Mouse (Mus musculus): ENCODE measurements around the gene Gnai3. TPM values are rescaled to one million over a fixed set of nuclear protein-coding genes. Genes with fewer than 3 reads are reported as not detected.

Gnai3 gene
- polyA plus RNA-seq, 1 experiment from 2014 or later, result 112 TPM

- Histone ChIP-seq H3K27me3 (ENCODE audit: control insufficient read depth, insufficient read depth, low read length) (no peaks in the 10 kb centered on the region), H3K4me3 (ENCODE audit: low read depth, low read length) (no peak overlapping the region), H3K9ac (ENCODE audit: low read length) (no peak overlapping the region), H3K36me3 (ENCODE audit: control insufficient read depth, insufficient read depth, low read length) (no peaks in the 10 kb centered on the region), H3K9me3 (ENCODE audit: control insufficient read depth, low read length) (no peaks in the 10 kb centered on the region), H3K4me1 (replicated peaks; ENCODE audit: control insufficient read depth, insufficient read depth) (no peaks in the 10 kb centered on the region; the same call in 1 of the 2 replicates), H3K4me2 (replicated peaks; ENCODE audit: low read depth) (no peak overlapping the region), H3K27ac (replicated peaks) (no peak overlapping the region)
- peak; percentile 98 for TF ChIP-seq CTCF (IDR thresholded peaks at IDR 0.05; ENCODE audit: low read depth)
- no peak for TF ChIP-seq EP300 (optimal IDR thresholded peaks at IDR 0.05)
- DNase-seq (ENCODE audit: low spot score), result peak; percentile 92
- WGBS, result 61% methylated on average over 11 of the region's 11 CpGs
- peak; percentile 73 for ATAC-seq (ENCODE audit: low FRiP score, low TSS enrichment)
These were observed 1.7 kb upstream of the Gnai3 start for GRCm38 (mm10) chr3:108147386-108148235.

GRCm38 (mm10) chr3:108146671-108147070 lies 725 bp upstream of the Gnai3 start:
- H3K27ac ChIP-seq (replicated peaks), result no peak overlapping the region
- peak overlapping the region; percentile 95; the same call in 1 of the 2 replicates for H3K9ac ChIP-seq (ENCODE audit: low read length)
- H3K27me3 ChIP-seq (ENCODE audit: control insufficient read depth, insufficient read depth, low read length), result no peaks in the 10 kb centered on the region
- WGBS, result 47% methylated on average over 5 of the region's 5 CpGs
- H3K9me3 ChIP-seq (ENCODE audit: control insufficient read depth, low read length), result no peaks in the 10 kb centered on the region
- peak overlapping the region; percentile 98 for H3K4me3 ChIP-seq (ENCODE audit: low read depth, low read length)
- ATAC-seq (ENCODE audit: low FRiP score, low TSS enrichment) (no peak), DNase-seq (ENCODE audit: low spot score) (no peak)
- H3K4me1 ChIP-seq (replicated peaks; ENCODE audit: control insufficient read depth, insufficient read depth), result no peaks in the 10 kb centered on the region; the same call in 1 of the 2 replicates
- H3K36me3 ChIP-seq (ENCODE audit: control insufficient read depth, insufficient read depth, low read length), result no peaks in the 10 kb centered on the region
- no peak for TF ChIP-seq EP300 (optimal IDR thresholded peaks at IDR 0.05)
- TF ChIP-seq CTCF (IDR thresholded peaks at IDR 0.05; ENCODE audit: low read depth), result no peak
- H3K4me2 ChIP-seq (replicated peaks; ENCODE audit: low read depth), result peak overlapping the region; percentile 76

GRCm38 (mm10) chr3:108140786-108141185 lies 5.2 kb downstream of the Gnai3 start:
- Histone ChIP-seq H3K36me3 (ENCODE audit: control insufficient read depth, insufficient read depth, low read length) (no peaks in the 10 kb centered on the region), H3K4me3 (ENCODE audit: low read depth, low read length) (no peak overlapping the region), H3K4me2 (replicated peaks; ENCODE audit: low read depth) (no peak overlapping the region), H3K9ac (ENCODE audit: low read length) (no peak overlapping the region), H3K4me1 (replicated peaks; ENCODE audit: control insufficient read depth, insufficient read depth) (no peaks in the 10 kb centered on the region; the same call in 1 of the 2 replicates), H3K27ac (replicated peaks) (no peak overlapping the region), H3K27me3 (ENCODE audit: control insufficient read depth, insufficient read depth, low read length) (no peaks in the 10 kb centered on the region), H3K9me3 (ENCODE audit: control insufficient read depth, low read length) (no peaks in the 10 kb centered on the region)
- 82% methylated on average over 4 of the region's 4 CpGs for WGBS
- DNase-seq (ENCODE audit: low spot score) (no peak), ATAC-seq (ENCODE audit: low FRiP score, low TSS enrichment) (no peak)
- no peak for TF ChIP-seq CTCF (IDR thresholded peaks at IDR 0.05; ENCODE audit: low read depth)
- no peak for TF ChIP-seq EP300 (optimal IDR thresholded peaks at IDR 0.05)

- H3K9me3 ChIP-seq (ENCODE audit: control insufficient read depth, low read length), result no peaks in the 10 kb centered on the region
- H3K27me3 ChIP-seq (ENCODE audit: control insufficient read depth, insufficient read depth, low read length), result no peaks in the 10 kb centered on the region
- WGBS, result 63% methylated on average over 1 of the region's 1 CpGs
- no peak for TF ChIP-seq CTCF (IDR thresholded peaks at IDR 0.05; ENCODE audit: low read depth)
- no peak for TF ChIP-seq EP300 (optimal IDR thresholded peaks at IDR 0.05)
- H3K27ac ChIP-seq (replicated peaks), result no peak overlapping the region
- H3K36me3 ChIP-seq (ENCODE audit: control insufficient read depth, insufficient read depth, low read length), result no peaks in the 10 kb centered on the region
- DNase-seq (ENCODE audit: low spot score), result no peak
- ATAC-seq (ENCODE audit: low FRiP score, low TSS enrichment), result no peak
- no peak overlapping the region for H3K9ac ChIP-seq (ENCODE audit: low read length)
- no peak overlapping the region for H3K4me2 ChIP-seq (replicated peaks; ENCODE audit: low read depth)
- H3K4me3 ChIP-seq (ENCODE audit: low read depth, low read length), result no peak overlapping the region
- H3K4me1 ChIP-seq (replicated peaks; ENCODE audit: control insufficient read depth, insufficient read depth), result no peaks in the 10 kb centered on the region
These were observed 6.8 kb downstream of the Gnai3 start for GRCm38 (mm10) chr3:108139113-108139512.

- WGBS, result 80% methylated on average over 11 of the region's 11 CpGs
- no peaks in the 10 kb centered on the region for H3K27me3 ChIP-seq (ENCODE audit: control insufficient read depth, insufficient read depth, low read length)
- 0 out of 2 replicates have a peak, but pooled peaks cover 2% of the 10 kb centered on the region for H3K4me1 ChIP-seq (replicated peaks; ENCODE audit: control insufficient read depth, insufficient read depth)
- no peak overlapping the region for H3K4me2 ChIP-seq (replicated peaks; ENCODE audit: low read depth)
- DNase-seq (ENCODE audit: low spot score) (no peak), ATAC-seq (ENCODE audit: low FRiP score, low TSS enrichment) (no peak)
- H3K9ac ChIP-seq (ENCODE audit: low read length), result no peak overlapping the region
- H3K4me3 ChIP-seq (ENCODE audit: low read depth, low read length), result no peak overlapping the region
- TF ChIP-seq CTCF (IDR thresholded peaks at IDR 0.05; ENCODE audit: low read depth) (no peak), EP300 (optimal IDR thresholded peaks at IDR 0.05) (no peak)
- no peak overlapping the region for H3K27ac ChIP-seq (replicated peaks)
- no peaks in the 10 kb centered on the region for H3K36me3 ChIP-seq (ENCODE audit: control insufficient read depth, insufficient read depth, low read length)
- no peaks in the 10 kb centered on the region for H3K9me3 ChIP-seq (ENCODE audit: control insufficient read depth, low read length)
These were observed 11.2 kb downstream of the Gnai3 start for GRCm38 (mm10) chr3:108134701-108135100.

- Histone ChIP-seq H3K4me3 (ENCODE audit: low read depth, low read length) (no peak overlapping the region), H3K4me1 (replicated peaks; ENCODE audit: control insufficient read depth, insufficient read depth) (0 out of 2 replicates have a peak, but pooled peaks cover 2% of the 10 kb centered on the region), H3K27ac (replicated peaks) (0 out of 2 replicates have a peak overlapping the region, but pooled peaks have one; percentile 49), H3K9ac (ENCODE audit: low read length) (no peak overlapping the region), H3K36me3 (ENCODE audit: control insufficient read depth, insufficient read depth, low read length) (no peaks in the 10 kb centered on the region), H3K9me3 (ENCODE audit: control insufficient read depth, low read length) (no peaks in the 10 kb centered on the region), H3K4me2 (replicated peaks; ENCODE audit: low read depth) (no peak overlapping the region), H3K27me3 (ENCODE audit: control insufficient read depth, insufficient read depth, low read length) (no peaks in the 10 kb centered on the region)
- no peak for DNase-seq (ENCODE audit: low spot score)
- no peak for ATAC-seq (ENCODE audit: low FRiP score, low TSS enrichment)
- WGBS, result 83% methylated on average over 1 of the region's 1 CpGs
- TF ChIP-seq CTCF (IDR thresholded peaks at IDR 0.05; ENCODE audit: low read depth) (no peak), EP300 (optimal IDR thresholded peaks at IDR 0.05) (no peak)
These were observed 13.5 kb downstream of the Gnai3 start for GRCm38 (mm10) chr3:108132484-108132883.
